Mouse (Mus musculus): ENCODE data around the gene E4f1. TPM values are rescaled to one million over a fixed set of nuclear protein-coding genes. Genes with fewer than 3 reads are reported as not detected.

E4f1 gene
- polyA plus RNA-seq, 2 experiments = 5.0 to 19.9 TPM

DNA sequence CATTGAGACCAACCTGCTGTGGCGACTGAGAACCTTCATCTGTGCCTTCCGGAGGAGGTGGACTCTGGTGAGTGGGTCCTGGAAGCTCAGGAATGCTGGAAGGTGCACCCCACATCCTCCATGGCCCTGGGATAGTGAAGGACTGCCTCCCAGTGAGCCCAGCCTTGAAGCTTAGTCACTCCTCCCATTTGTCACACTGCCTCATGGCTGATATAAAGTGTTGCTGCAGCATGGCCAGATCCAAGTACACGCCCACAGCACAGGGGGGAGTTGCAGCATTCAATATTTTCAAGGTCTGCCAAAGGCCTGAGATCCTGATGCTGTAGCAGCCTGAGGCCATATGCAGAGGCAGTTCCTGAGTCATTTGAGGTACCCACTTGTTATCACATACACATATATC is 67.7 kb downstream of the E4f1 start:
- TF ChIP-seq CTCF (IDR thresholded peaks at IDR 0.05; ENCODE audit: low read depth) (no peak), EP300 (IDR thresholded peaks at IDR 0.05; ENCODE audit: low read depth) (no peak)
- no peak for ATAC-seq (ENCODE audit: insufficient read depth)
- H3K27ac ChIP-seq = no peak overlapping the region
- H3K4me1 ChIP-seq (replicated peaks; ENCODE audit: control insufficient read depth in 2 of 2, insufficient read depth in 2 of 2, low read length in 1 of 2) = no peaks in the 10 kb centered on the region
- no peak overlapping the region for H3K9ac ChIP-seq (replicated peaks)
- no peak for DNase-seq (ENCODE audit: low read depth in 3 of 3, low spot score in 3 of 3)
- H3K4me2 ChIP-seq (ENCODE audit: low read depth) = no peak overlapping the region
- peaks cover 77% of the 10 kb centered on the region for H3K36me3 ChIP-seq (replicated peaks; ENCODE audit: control insufficient read depth, insufficient read depth, low read depth)
- no peaks in the 10 kb centered on the region for H3K9me3 ChIP-seq (ENCODE audit: control insufficient read depth, low read length)
- no peak overlapping the region for H3K4me3 ChIP-seq (ENCODE audit: insufficient read depth in 1 of 2, low read depth in 2 of 2, low read length in 2 of 2)
- 73% methylated on average over 3 of the region's 3 CpGs for WGBS (ENCODE audit: insufficient replicate concordance)
- no peaks in the 10 kb centered on the region for H3K27me3 ChIP-seq (ENCODE audit: control insufficient read depth, insufficient read depth, low read length)

DNA sequence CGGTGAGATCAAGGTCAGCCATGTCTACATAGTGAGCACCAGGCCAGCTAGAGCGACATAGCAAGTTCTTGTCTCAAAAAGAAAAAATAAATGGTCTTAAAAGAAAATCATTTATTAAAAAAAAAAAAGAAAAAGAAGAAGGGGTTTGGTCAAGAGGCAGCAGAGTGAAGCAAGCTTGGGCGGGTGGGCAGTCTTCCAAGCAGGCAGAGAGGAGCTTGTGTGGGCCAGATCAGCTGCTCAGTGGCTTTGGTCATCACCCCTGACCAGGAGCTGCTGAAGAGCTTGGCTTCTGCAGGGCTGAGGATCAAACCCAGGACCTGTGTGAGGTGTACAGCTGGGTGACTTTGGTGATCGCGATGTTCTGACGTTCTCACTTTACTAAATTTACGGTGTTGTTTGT is 75.7 kb downstream of the E4f1 start:
- ATAC-seq (ENCODE audit: insufficient read depth) (no peak), DNase-seq (ENCODE audit: low read depth in 3 of 3, low spot score in 3 of 3) (no peak)
- no peak overlapping the region for H3K9ac ChIP-seq (replicated peaks)
- TF ChIP-seq CTCF (IDR thresholded peaks at IDR 0.05; ENCODE audit: low read depth) (no peak), EP300 (IDR thresholded peaks at IDR 0.05; ENCODE audit: low read depth) (no peak)
- 86% methylated on average over 7 of the region's 7 CpGs for WGBS (ENCODE audit: insufficient replicate concordance)
- no peak overlapping the region for H3K4me3 ChIP-seq (ENCODE audit: insufficient read depth in 1 of 2, low read depth in 2 of 2, low read length in 2 of 2)
- no peak overlapping the region for H3K4me2 ChIP-seq (ENCODE audit: low read depth)
- no peak overlapping the region for H3K27ac ChIP-seq
- H3K27me3 ChIP-seq (ENCODE audit: control insufficient read depth, insufficient read depth, low read length) = no peaks in the 10 kb centered on the region
- H3K9me3 ChIP-seq (ENCODE audit: control insufficient read depth, low read length) = no peaks in the 10 kb centered on the region
- H3K4me1 ChIP-seq (replicated peaks; ENCODE audit: control insufficient read depth in 2 of 2, insufficient read depth in 2 of 2, low read length in 1 of 2) = no peaks in the 10 kb centered on the region
- peaks cover 42% of the 10 kb centered on the region for H3K36me3 ChIP-seq (replicated peaks; ENCODE audit: control insufficient read depth, insufficient read depth, low read depth)

Other genes with a start within 250 kb of the E4f1 start
- gene Tedc2, start 249.5 kb downstream of the E4f1 start, polyA plus RNA-seq (2012; rRNA removed) = 18.3 and 21.1 TPM in 2 replicates
- 7.7 and 7.9 TPM in 2 replicates for gene Tedc2, start 249.5 kb downstream of the E4f1 start, polyA plus RNA-seq (2014; fragmentation: Nextera tagmentation; extraction: Ambion mirVana)
- 34.0 and 36.9 TPM in 2 replicates for gene Ccnf, start 218.8 kb downstream of the E4f1 start, polyA plus RNA-seq (2012; rRNA removed)
- 69.5 and 71.7 TPM in 2 replicates for gene Ccnf, start 218.8 kb downstream of the E4f1 start, polyA plus RNA-seq (2014; fragmentation: Nextera tagmentation; extraction: Ambion mirVana)
- gene Abca17, start 119.2 kb downstream of the E4f1 start, polyA plus RNA-seq (2012; rRNA removed) = 0.04 TPM in 1 of 2 replicates, not detected in the other
- gene Abca17, start 119.2 kb downstream of the E4f1 start, polyA plus RNA-seq (2014; fragmentation: Nextera tagmentation; extraction: Ambion mirVana) = not detected in 2 replicates
- gene Abca3, start 118.4 kb downstream of the E4f1 start, polyA plus RNA-seq (2012; rRNA removed) = 14.4 and 14.8 TPM in 2 replicates
- gene Abca3, start 118.4 kb downstream of the E4f1 start, polyA plus RNA-seq (2014; fragmentation: Nextera tagmentation; extraction: Ambion mirVana) = 12.5 and 14.4 TPM in 2 replicates
- gene Rnps1, start 55.7 kb downstream of the E4f1 start, polyA plus RNA-seq (2012; rRNA removed) = 91.5 and 114 TPM in 2 replicates
- 90.6 and 96.3 TPM in 2 replicates for gene Rnps1, start 55.7 kb downstream of the E4f1 start, polyA plus RNA-seq (2014; fragmentation: Nextera tagmentation; extraction: Ambion mirVana)
- 42.3 and 48.3 TPM in 2 replicates for gene Eci1, start 43.7 kb downstream of the E4f1 start, polyA plus RNA-seq (2012; rRNA removed)
- 56.4 and 64.7 TPM in 2 replicates for gene Eci1, start 43.7 kb downstream of the E4f1 start, polyA plus RNA-seq (2014; fragmentation: Nextera tagmentation; extraction: Ambion mirVana)
- gene Dnase1l2, start 27.2 kb downstream of the E4f1 start, polyA plus RNA-seq (2012; rRNA removed) = 2.1 and 2.3 TPM in 2 replicates
- gene Dnase1l2, start 27.2 kb downstream of the E4f1 start, polyA plus RNA-seq (2014; fragmentation: Nextera tagmentation; extraction: Ambion mirVana) = 0.14 and 0.46 TPM in 2 replicates
- gene Pgp, start 79 bp upstream of the E4f1 start, polyA plus RNA-seq (2012; rRNA removed) = 37.9 and 38.2 TPM in 2 replicates
- 70.4 and 76.7 TPM in 2 replicates for gene Pgp, start 79 bp upstream of the E4f1 start, polyA plus RNA-seq (2014; fragmentation: Nextera tagmentation; extraction: Ambion mirVana)
- 0.29 and 0.30 TPM in 2 replicates for gene Bricd5, start 3.6 kb upstream of the E4f1 start, polyA plus RNA-seq (2012; rRNA removed)
- gene Bricd5, start 3.6 kb upstream of the E4f1 start, polyA plus RNA-seq (2014; fragmentation: Nextera tagmentation; extraction: Ambion mirVana) = 0.23 TPM in 1 of 2 replicates, not detected in the other
- 13.5 and 18.5 TPM in 2 replicates for gene Mlst8, start 8.8 kb upstream of the E4f1 start, polyA plus RNA-seq (2012; rRNA removed)
- 9.6 and 11.2 TPM in 2 replicates for gene Mlst8, start 8.8 kb upstream of the E4f1 start, polyA plus RNA-seq (2014; fragmentation: Nextera tagmentation; extraction: Ambion mirVana)
- gene Caskin1, start 18.3 kb upstream of the E4f1 start, polyA plus RNA-seq (2012; rRNA removed) = 0.09 and 0.11 TPM in 2 replicates
- gene Caskin1, start 18.3 kb upstream of the E4f1 start, polyA plus RNA-seq (2014; fragmentation: Nextera tagmentation; extraction: Ambion mirVana) = 0.08 TPM in 2 replicates
- 55.4 and 64.2 TPM in 2 replicates for gene Traf7, start 57.6 kb upstream of the E4f1 start, polyA plus RNA-seq (2012; rRNA removed)
- 25.6 and 29.4 TPM in 2 replicates for gene Traf7, start 57.6 kb upstream of the E4f1 start, polyA plus RNA-seq (2014; fragmentation: Nextera tagmentation; extraction: Ambion mirVana)
- 0.21 and 0.28 TPM in 2 replicates for gene Rab26, start 63.9 kb upstream of the E4f1 start, polyA plus RNA-seq (2012; rRNA removed)
- 0.95 and 1.0 TPM in 2 replicates for gene Rab26, start 63.9 kb upstream of the E4f1 start, polyA plus RNA-seq (2014; fragmentation: Nextera tagmentation; extraction: Ambion mirVana)
- gene Pkd1, start 79.5 kb upstream of the E4f1 start, polyA plus RNA-seq (2012; rRNA removed) = 3.4 and 4.0 TPM in 2 replicates
- gene Pkd1, start 79.5 kb upstream of the E4f1 start, polyA plus RNA-seq (2014; fragmentation: Nextera tagmentation; extraction: Ambion mirVana) = 1.8 and 2.9 TPM in 2 replicates
- gene Tsc2, start 162.3 kb upstream of the E4f1 start, polyA plus RNA-seq (2012; rRNA removed) = 17.0 and 21.4 TPM in 2 replicates
- 17.6 and 23.8 TPM in 2 replicates for gene Tsc2, start 162.3 kb upstream of the E4f1 start, polyA plus RNA-seq (2014; fragmentation: Nextera tagmentation; extraction: Ambion mirVana)
- gene Nthl1, start 162.4 kb upstream of the E4f1 start, polyA plus RNA-seq (2012; rRNA removed) = 6.2 and 6.6 TPM in 2 replicates
- gene Nthl1, start 162.4 kb upstream of the E4f1 start, polyA plus RNA-seq (2014; fragmentation: Nextera tagmentation; extraction: Ambion mirVana) = 5.9 and 6.1 TPM in 2 replicates
- 5.5 and 5.7 TPM in 2 replicates for gene Slc9a3r2, start 180.0 kb upstream of the E4f1 start, polyA plus RNA-seq (2012; rRNA removed)
- 8.1 and 9.9 TPM in 2 replicates for gene Slc9a3r2, start 180.0 kb upstream of the E4f1 start, polyA plus RNA-seq (2014; fragmentation: Nextera tagmentation; extraction: Ambion mirVana)
- gene Npw, start 188.1 kb upstream of the E4f1 start, polyA plus RNA-seq (2012; rRNA removed) = 0.27 TPM in 1 of 2 replicates, not detected in the other
- gene Npw, start 188.1 kb upstream of the E4f1 start, polyA plus RNA-seq (2014; fragmentation: Nextera tagmentation; extraction: Ambion mirVana) = 0.29 TPM in 1 of 2 replicates, not detected in the other
- gene Zfp598, start 199.4 kb upstream of the E4f1 start, polyA plus RNA-seq (2012; rRNA removed) = 21.3 and 23.8 TPM in 2 replicates
- 10.7 and 14.5 TPM in 2 replicates for gene Zfp598, start 199.4 kb upstream of the E4f1 start, polyA plus RNA-seq (2014; fragmentation: Nextera tagmentation; extraction: Ambion mirVana)
- 0.06 and 0.14 TPM in 2 replicates for gene Syngr3, start 219.6 kb upstream of the E4f1 start, polyA plus RNA-seq (2012; rRNA removed)
- 0.08 TPM in 1 of 2 replicates, not detected in the other for gene Syngr3, start 219.6 kb upstream of the E4f1 start, polyA plus RNA-seq (2014; fragmentation: Nextera tagmentation; extraction: Ambion mirVana)
- gene Gfer, start 225.8 kb upstream of the E4f1 start, polyA plus RNA-seq (2012; rRNA removed) = 13.9 and 19.5 TPM in 2 replicates
- 30.2 and 32.3 TPM in 2 replicates for gene Gfer, start 225.8 kb upstream of the E4f1 start, polyA plus RNA-seq (2014; fragmentation: Nextera tagmentation; extraction: Ambion mirVana)
- gene Noxo1, start 225.9 kb upstream of the E4f1 start, polyA plus RNA-seq (2012; rRNA removed) = 0.87 and 0.97 TPM in 2 replicates
- gene Noxo1, start 225.9 kb upstream of the E4f1 start, polyA plus RNA-seq (2014; fragmentation: Nextera tagmentation; extraction: Ambion mirVana) = 0.25 and 0.30 TPM in 2 replicates
- gene Tbl3, start 237.3 kb upstream of the E4f1 start, polyA plus RNA-seq (2012; rRNA removed) = 20.5 and 26.8 TPM in 2 replicates
- gene Tbl3, start 237.3 kb upstream of the E4f1 start, polyA plus RNA-seq (2014; fragmentation: Nextera tagmentation; extraction: Ambion mirVana) = 31.3 and 33.4 TPM in 2 replicates
- gene Rnf151, start 247.8 kb upstream of the E4f1 start, polyA plus RNA-seq (2012; rRNA removed) = 0.11 and 0.29 TPM in 2 replicates
- not detected in 2 replicates for gene Rnf151, start 247.8 kb upstream of the E4f1 start, polyA plus RNA-seq (2014; fragmentation: Nextera tagmentation; extraction: Ambion mirVana)
- 2,096 and 2,246 TPM in 2 replicates for gene Rps2, start 247.8 kb upstream of the E4f1 start, polyA plus RNA-seq (2012; rRNA removed)
- gene Rps2, start 247.8 kb upstream of the E4f1 start, polyA plus RNA-seq (2014; fragmentation: Nextera tagmentation; extraction: Ambion mirVana) = 1,219 and 1,250 TPM in 2 replicates

Measured in liver, embryonic 14.5 days (tissue).